Mouse (Mus musculus) olfactory bulb, adult 2 months (tissue): ENCODE measurements around the gene Stx12. TPM values are rescaled to one million over a fixed set of nuclear protein-coding genes. Genes with fewer than 3 reads are reported as not detected.
A peak's percentile ranks its signal among the peaks of the same experiment; 100 is the strongest.
"Not testable (repeated sequence)": the region's sequence is repeated elsewhere in the genome, so short reads cannot be mapped to it uniquely, and the experiment has no call there.

Source experiments
- H3K27ac ChIP-seq: fragments of 200-500 bp; 2 replicates; pipeline ENCODE4 v1.5.1; 2012; ENCODE audit warnings: low read depth, low read length; ENCODE audit not compliant: insufficient read depth
- H3K4me1 ChIP-seq: fragments of 200-500 bp; 2 replicates; pipeline ENCODE4 v1.6.1; 2012; ENCODE audit warnings: low read length; ENCODE audit not compliant: control insufficient read depth, insufficient read depth
- H3K4me3 ChIP-seq: fragments of 200-500 bp; 2 replicates; pipeline ENCODE4 v1.5.1; 2012; ENCODE audit warnings: mild to moderate bottlenecking, low read depth, low read length, moderate library complexity; ENCODE audit not compliant: insufficient read depth
- CTCF ChIP-seq: fragments of 200-500 bp; IDR thresholded peaks from 2 replicates; pipeline ENCODE4 v1.5.1; 2012; ENCODE audit warnings: low read depth, mild to moderate bottlenecking, low read length, moderate library complexity; ENCODE audit not compliant: insufficient read depth
- POLR2A ChIP-seq: fragments of 200-500 bp; IDR thresholded peaks from 2 replicates; pipeline ENCODE4 v1.6.1; 2012; ENCODE audit warnings: mild to moderate bottlenecking, low read depth, low read length, moderate library complexity; ENCODE audit not compliant: insufficient read depth
- WGBS: fragments of 180-500 bp; shearing (Covaris S2); methylation state at CpG from one replicate; pipeline ENCODE4 v1.1.7; 2018; 5-methylcytosine and 5-hydroxymethylcytosine counted together
- polyA plus RNA-seq: library from polyadenylated mRNA; stranded (reverse); fragments of >200 nt; gene quantifications from 2 replicates; pipeline ENCODE4 v1.2.4, GENCODE M21; 2012; ENCODE audit warnings: low replicate concordance; ENCODE audit not compliant: missing spikeins, insufficient read depth, insufficient read length

Stx12 gene
- polyA plus RNA-seq, result not detected in 2 replicates

DNA sequence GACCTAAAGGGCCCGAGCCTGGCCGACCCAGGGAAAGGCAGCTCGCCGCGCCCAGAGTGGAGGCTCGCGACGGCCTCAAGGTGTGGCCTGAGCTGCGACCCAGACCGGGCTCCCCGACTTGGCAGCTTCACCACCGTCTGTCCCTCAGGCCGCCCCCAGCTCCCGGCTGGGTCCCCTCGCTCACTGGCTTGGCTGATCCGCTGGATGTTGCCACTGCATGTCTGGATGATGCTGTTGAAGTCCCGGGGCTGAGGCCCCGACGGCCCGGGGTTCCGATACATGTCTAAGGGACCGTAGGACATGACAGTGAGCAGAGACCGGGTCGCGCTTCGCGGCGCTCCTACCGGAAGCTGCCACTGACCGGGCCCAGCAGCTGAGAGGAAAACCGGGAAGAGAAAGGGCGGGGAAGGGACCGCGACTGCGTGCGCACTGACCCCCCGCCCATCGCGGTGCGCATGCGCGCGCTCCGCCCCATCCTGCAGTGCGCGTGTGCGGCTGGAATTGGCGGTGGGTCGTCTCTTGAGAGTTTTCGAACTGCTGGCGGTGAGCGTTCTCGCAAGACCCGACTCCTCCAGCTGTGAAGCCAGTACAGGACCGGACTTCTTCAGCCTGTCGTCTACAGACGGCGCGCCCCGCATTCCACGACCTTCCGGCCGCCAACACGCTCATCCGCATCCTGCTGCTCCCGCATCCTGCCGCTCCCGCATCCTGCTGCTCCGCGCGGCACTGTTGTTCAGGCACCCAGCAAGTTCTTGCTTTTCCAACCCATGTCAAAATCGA lies at the start of gene Stx12:
Gene Stx12 (minus strand): TSS at position 446 of the 780 bp plus-strand sequence.
- under 1% methylated on average over 72 of the region's 72 CpGs for WGBS
- H3K27ac ChIP-seq, result peak within 1 kb of the TSS; percentile 5; the same call in 1 of the 2 replicates
- TF ChIP-seq CTCF, result no peak
- peak; percentile 62 for TF ChIP-seq POLR2A
- H3K4me3 ChIP-seq, result peak within 1 kb of the TSS; percentile 85
- no peaks in the 10 kb centered on the region for H3K4me1 ChIP-seq

DNA sequence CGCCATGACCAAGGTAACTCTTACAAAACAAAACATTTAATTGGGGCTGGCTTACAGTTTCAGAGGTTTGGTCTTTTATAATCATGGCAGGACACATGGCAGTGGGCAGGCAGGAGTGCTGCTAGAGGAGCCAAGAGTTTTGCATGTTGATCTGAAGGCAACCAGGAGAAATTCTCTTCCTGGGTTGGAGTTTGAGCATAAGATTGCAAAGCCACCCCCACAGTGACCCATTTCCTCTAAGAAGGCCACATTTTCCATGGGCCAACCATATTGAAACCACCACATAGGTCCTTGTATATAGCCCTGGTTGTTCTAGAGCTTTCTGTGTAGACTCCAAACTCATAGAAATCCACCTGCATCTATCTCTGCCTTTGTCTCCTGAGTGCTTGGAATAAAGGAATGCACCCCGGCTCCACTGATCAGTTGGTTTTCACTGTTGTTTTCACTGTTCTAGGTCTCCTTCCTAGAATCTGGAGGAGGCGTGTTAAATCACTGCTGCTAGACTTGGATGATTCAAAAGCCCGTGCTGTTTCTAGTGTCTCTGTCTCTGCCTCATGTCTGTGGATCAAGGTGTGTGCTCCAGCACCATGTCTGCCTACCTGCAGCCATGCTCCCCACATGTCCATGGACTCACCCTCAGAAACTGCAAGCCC lies 48.6 kb upstream of the Stx12 start:
- peaks cover 4% of the 10 kb centered on the region; the same call in 1 of the 2 replicates for H3K4me1 ChIP-seq
- no peak overlapping the region for H3K4me3 ChIP-seq
- WGBS, result 65% methylated on average over 4 of the region's 4 CpGs
- no peak for TF ChIP-seq POLR2A
- no peak for TF ChIP-seq CTCF
- H3K27ac ChIP-seq, result no peak overlapping the region

DNA sequence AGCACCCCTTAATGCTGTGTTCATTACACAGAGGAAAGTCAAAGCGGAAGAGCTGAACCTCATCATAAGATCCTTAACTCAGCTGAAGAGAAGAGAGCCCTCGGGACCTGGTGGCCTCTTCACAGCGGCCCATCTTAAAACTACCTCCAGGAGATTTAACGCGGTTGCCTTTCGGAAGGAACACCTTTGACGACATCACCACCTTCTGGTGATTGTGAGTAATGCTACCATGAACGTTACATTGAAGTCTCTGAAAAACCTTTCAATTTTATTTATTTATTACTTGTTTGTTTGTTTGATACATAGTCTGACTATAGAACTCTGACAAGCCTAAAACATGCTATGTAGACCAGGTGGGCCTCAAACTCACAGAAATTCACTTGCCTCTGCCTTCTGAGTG lies 46.5 kb upstream of the Stx12 start:
- 9% methylated on average over 8 of the region's 8 CpGs for WGBS
- TF ChIP-seq CTCF, result no peak
- TF ChIP-seq POLR2A, result no peak
- Histone ChIP-seq H3K27ac (no peak overlapping the region), H3K4me3 (no peak overlapping the region), H3K4me1 (peaks cover 4% of the 10 kb centered on the region; the same call in 1 of the 2 replicates)

DNA sequence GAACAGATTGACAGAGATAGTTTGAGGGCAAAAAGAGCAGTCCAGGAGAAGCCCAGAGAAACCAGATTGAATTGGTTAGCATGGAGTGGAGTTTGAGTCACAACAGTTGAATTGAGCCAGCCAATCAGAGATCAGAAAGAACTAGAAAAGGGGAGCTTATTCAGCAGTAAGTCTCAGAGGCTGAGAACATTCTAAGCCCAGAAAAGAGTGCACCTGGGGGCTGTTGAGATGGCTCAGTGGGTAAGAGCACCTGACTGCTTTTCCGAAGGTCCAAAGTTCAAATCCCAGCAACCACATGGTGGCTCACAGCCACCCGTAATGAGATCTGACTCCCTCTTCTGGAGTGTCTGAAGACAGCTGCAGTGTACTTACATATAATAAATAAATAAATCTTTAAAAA lies 42.2 kb upstream of the Stx12 start:
- not testable (repeated sequence) for H3K27ac ChIP-seq, H3K4me3 ChIP-seq, H3K4me1 ChIP-seq
- WGBS, result 78% methylated on average over 2 of the region's 2 CpGs

DNA sequence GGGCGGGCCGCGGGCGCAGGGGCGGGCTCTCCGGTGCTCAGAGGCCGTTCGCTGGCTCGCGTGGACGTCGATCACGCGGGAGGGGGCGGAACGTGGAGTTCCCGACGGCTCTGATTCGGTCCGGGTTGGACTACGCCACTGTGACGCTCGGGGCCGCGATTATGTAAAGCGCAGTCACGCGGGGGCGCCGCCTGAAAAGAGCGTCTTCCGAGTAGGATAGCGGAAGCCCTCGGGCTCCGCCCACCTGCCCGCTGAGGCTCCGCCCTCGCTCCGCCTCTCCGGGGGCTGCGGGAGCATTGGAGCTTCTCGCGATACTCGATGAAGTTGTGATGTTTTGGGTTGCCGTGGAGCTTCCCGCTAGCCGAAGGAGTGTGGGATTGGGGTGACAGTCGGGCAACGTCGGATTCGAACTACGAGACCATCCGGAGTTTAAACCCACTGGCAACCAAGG lies 38.3 kb upstream of the Stx12 start, which contains the start of gene Fam76a:
Gene Fam76a (minus strand): TSS at position 1 of the 451 bp plus-strand sequence.
- peak within 1 kb of the TSS; percentile 91 for H3K27ac ChIP-seq
- H3K4me3 ChIP-seq, result peak within 1 kb of the TSS; percentile 89
- under 1% methylated on average over 53 of the region's 53 CpGs for WGBS
- TF ChIP-seq POLR2A, result peak; percentile 38; the same call in 1 of the 2 replicates
- TF ChIP-seq CTCF, result no peak
- peaks cover 2% of the 10 kb centered on the region; the same call in 1 of the 2 replicates for H3K4me1 ChIP-seq

- peak overlapping the region; percentile 91 for H3K27ac ChIP-seq
- peak; percentile 71 for TF ChIP-seq POLR2A
- TF ChIP-seq CTCF, result no peak; the same call in 1 of the 2 replicates
- peaks cover 2% of the 10 kb centered on the region; the same call in 1 of the 2 replicates for H3K4me1 ChIP-seq
- WGBS, result under 1% methylated on average over 50 of the region's 50 CpGs
- H3K4me3 ChIP-seq, result peak overlapping the region; percentile 89
Measured at GRCm38 (mm10) chr4:132922061-132922530, 37.8 kb upstream of the Stx12 start.

DNA sequence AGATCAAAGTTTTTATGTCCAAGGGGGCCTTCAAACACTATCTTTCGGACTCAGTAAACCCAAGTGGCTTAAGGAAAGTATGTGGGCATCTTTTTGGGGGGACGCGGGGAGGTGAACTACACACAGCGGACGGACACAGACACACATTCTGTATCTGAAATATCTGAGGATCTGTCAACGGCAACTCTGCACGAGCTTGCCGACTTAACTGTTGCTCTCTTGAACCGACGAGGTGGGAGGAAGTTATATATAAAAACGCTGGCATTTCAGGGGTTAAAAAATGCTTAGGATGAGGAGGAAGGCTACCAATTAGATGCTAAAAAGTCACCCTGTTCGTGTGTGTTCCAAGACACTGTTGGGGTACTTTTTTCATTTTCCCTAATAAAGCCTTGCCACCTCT lies 37.2 kb upstream of the Stx12 start:
- peak overlapping the region; percentile 89 for H3K4me3 ChIP-seq
- 32% methylated on average over 12 of the region's 12 CpGs for WGBS
- TF ChIP-seq CTCF (no peak), POLR2A (no peak)
- peak overlapping the region; percentile 91; the same call in 1 of the 2 replicates for H3K27ac ChIP-seq
- peaks cover 2% of the 10 kb centered on the region; the same call in 1 of the 2 replicates for H3K4me1 ChIP-seq

DNA sequence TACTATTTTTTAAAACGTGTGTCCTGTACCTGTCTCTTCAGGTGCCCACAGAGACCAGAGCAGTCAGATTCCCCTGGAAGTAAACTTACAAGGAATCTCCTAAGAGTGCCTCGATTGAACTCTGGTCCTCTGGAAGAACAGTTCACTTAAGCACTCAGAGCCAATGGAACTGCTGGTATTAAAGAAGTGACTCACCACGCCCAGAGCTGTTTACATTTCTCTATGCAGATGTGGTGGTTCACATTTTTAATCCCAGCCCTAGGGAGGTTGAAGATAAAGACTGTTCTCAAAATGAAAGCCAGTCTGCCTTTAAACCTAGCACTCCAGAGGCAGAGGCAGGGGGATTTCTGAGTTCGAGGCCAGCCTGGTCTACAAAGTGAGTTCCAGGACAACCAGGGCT lies 35.9 kb upstream of the Stx12 start:
- no peak for TF ChIP-seq POLR2A
- peaks cover 2% of the 10 kb centered on the region; the same call in 1 of the 2 replicates for H3K4me1 ChIP-seq
- WGBS, result 87% methylated on average over 4 of the region's 4 CpGs
- H3K27ac ChIP-seq, result no peak overlapping the region
- no peak overlapping the region for H3K4me3 ChIP-seq

DNA sequence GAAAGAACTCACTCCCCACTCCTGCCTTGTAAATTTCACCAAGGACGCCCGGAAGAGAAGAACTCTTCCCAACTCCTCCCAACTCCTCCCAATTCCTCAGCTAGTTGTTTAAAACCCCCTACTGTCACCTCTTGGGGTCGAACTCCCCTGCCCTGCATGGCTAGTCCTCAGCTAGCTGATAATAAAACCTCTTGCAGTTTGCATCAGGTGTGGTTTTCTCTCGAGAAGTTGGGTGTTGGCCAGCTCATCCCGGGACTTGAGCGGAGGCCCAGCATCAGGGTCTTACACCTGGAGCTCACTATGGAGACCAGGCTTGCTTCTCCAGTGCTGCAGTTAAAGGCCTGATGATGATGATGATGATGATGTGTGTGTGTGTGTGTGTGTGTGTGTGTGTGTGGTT lies 34.2 kb upstream of the Stx12 start:
- not testable (repeated sequence) for H3K27ac ChIP-seq, H3K4me1 ChIP-seq, H3K4me3 ChIP-seq
- WGBS, result 81% methylated on average over 6 of the region's 6 CpGs
